Mouse (Mus musculus) myocyte (in vitro differentiated cells): ENCODE data around the gene Heatr1.

Source experiments
- CEBPB ChIP-seq: IDR thresholded peaks from 2 replicates; pipeline ENCODE4 v1.6.1; 2011; ENCODE audit warnings: mild to moderate bottlenecking, moderate library complexity; ENCODE audit not compliant: poor library complexity, insufficient read depth, severe bottlenecking
- E2F4 ChIP-seq: IDR thresholded peaks from one replicate; pipeline ENCODE4 v1.6.1; 2011; ENCODE audit warnings: mild to moderate bottlenecking, control low read depth, moderate library complexity; ENCODE audit not compliant: insufficient read depth
- MAX ChIP-seq: IDR thresholded peaks from one replicate; pipeline ENCODE4 v1.6.1; 2011; ENCODE audit warnings: low read depth, mild to moderate bottlenecking, control low read depth
- POLR2A ChIP-seq: IDR thresholded peaks from one replicate; pipeline ENCODE4 v1.6.1; 2011; ENCODE audit warnings: low read depth, mild to moderate bottlenecking, control low read depth, moderate library complexity; ENCODE audit not compliant: insufficient read length
- POLR2AphosphoS2 ChIP-seq: IDR thresholded peaks from one replicate; pipeline ENCODE4 v1.6.1; 2011; ENCODE audit warnings: low read depth, control low read depth; ENCODE audit not compliant: insufficient read length
- TCF12 ChIP-seq: IDR thresholded peaks from one replicate; pipeline ENCODE4 v1.6.1; 2011; ENCODE audit warnings: mild to moderate bottlenecking, control low read depth; ENCODE audit not compliant: poor library complexity, insufficient read depth, severe bottlenecking
- USF1 ChIP-seq: IDR thresholded peaks from one replicate; pipeline ENCODE4 v1.6.1; 2011; ENCODE audit warnings: low read depth, mild to moderate bottlenecking, control low read depth, moderate library complexity

DNA sequence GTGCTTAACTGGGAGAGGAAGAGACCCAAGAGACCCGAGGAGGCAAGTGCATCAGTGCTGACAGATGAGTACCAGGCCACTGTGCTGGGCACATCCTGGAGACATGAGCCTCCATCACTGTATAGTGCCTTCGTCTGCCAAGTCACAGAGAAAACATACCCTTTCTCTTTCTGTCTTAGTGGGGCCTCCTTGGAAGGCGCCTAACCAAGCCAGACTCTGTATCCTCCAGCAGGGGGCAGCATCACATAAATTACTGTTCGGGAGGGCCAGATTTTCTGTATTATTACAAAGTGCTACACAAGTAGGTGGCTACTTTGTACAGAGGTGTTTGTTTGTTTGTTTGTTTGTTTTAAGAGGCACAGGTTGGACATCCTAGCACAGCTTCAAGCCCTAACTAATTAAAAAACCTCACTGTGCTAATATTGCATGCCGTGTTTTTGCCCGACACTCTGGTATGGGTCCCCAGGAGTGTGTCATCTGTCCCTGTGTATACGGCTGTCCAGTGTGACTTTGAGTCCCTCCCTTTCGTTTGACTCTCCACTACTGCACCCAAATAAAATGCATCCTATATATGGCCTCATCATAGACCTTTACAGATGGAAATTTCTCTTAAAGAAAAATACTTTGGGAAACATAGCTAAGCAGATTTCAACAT lies 79.0 kb downstream of the Heatr1 start:
- no peak for TF ChIP-seq E2F4
- no peak for TF ChIP-seq POLR2AphosphoS2
- no peak for TF ChIP-seq CEBPB
- no peak for TF ChIP-seq POLR2A
- TF ChIP-seq USF1: no peak
- no peak for TF ChIP-seq MAX
- no peak for TF ChIP-seq TCF12
